Mouse (Mus musculus) intestine, embryonic 14.5 days (tissue): Measurements from ENCODE around the gene Tmem208. TPM values are rescaled to one million over a fixed set of nuclear protein-coding genes. Genes with fewer than 3 reads are reported as not detected.

Experiments used
- ATAC-seq: fragments of 200-750 bp; cut with Nextera tagmentation; replicated peaks from 2 replicates; pipeline ENCODE4 v1.8.0; 2017; ENCODE audit warnings: low read depth, moderate number of reproducible peaks, moderate TSS enrichment, moderate library complexity; ENCODE audit not compliant: low FRiP score, low TSS enrichment
- DNase-seq: peaks from one replicate; pipeline ENCODE4 v3.0.0-alpha.2; 2018; ENCODE audit warnings: low spot score
- H3K27ac ChIP-seq: fragments of 300-500 bp; sonication (generic); 2 replicates; pipeline ENCODE4 v1.5.1; 2014; ENCODE audit warnings: low read depth, mild to moderate bottlenecking, control low read depth
- H3K27me3 ChIP-seq: fragments of 300-500 bp; sonication (generic); replicated peaks from 2 replicates; pipeline ENCODE4 v1.6.1; 2014; ENCODE audit warnings: low read length, control low read depth; ENCODE audit not compliant: control insufficient read depth, insufficient read depth
- H3K36me3 ChIP-seq: fragments of 300-500 bp; sonication (generic); 2 replicates; pipeline ENCODE4 v1.6.1; 2014; ENCODE audit warnings: low read length, control low read depth; ENCODE audit not compliant: control insufficient read depth, insufficient read depth
- H3K4me1 ChIP-seq: fragments of 300-500 bp; sonication (generic); replicated peaks from 2 replicates; pipeline ENCODE4 v1.6.1; 2014; ENCODE audit warnings: low read length, control low read depth, mixed read lengths; ENCODE audit not compliant: control insufficient read depth, insufficient read depth
- H3K4me2 ChIP-seq: fragments of 300-500 bp; sonication (generic); 2 replicates; pipeline ENCODE4 v1.6.1; 2014; ENCODE audit warnings: low read length
- H3K4me3 ChIP-seq: fragments of 300-500 bp; sonication (generic); 2 replicates; pipeline ENCODE4 v1.5.1; 2014; ENCODE audit warnings: low read depth, low read length, control low read depth, mixed read lengths
- H3K9ac ChIP-seq: fragments of 300-500 bp; sonication (generic); 2 replicates; pipeline ENCODE4 v1.6.1; 2014; ENCODE audit warnings: mild to moderate bottlenecking, low read length
- H3K9me3 ChIP-seq: fragments of 300-500 bp; sonication (generic); 2 replicates; pipeline ENCODE4 v1.6.1; 2016; ENCODE audit warnings: low read length, control low read depth; ENCODE audit not compliant: control insufficient read depth
- WGBS: fragments of 180-500 bp; shearing (Covaris S2); extraction: QIAGEN DNeasy Blood & Tissue Kit; methylation state at CpG from one replicate; pipeline ENCODE4 v1.1.7; 2014; 5-methylcytosine and 5-hydroxymethylcytosine counted together
- polyA plus RNA-seq: library from polyadenylated mRNA; unstranded; fragments of >200 nt; fragmentation: Nextera tagmentation; extraction: Ambion mirVana; gene quantifications from 2 replicates; pipeline ENCODE4 v1.2.1, GENCODE M21; 2014

Gene Tmem208
- 136 and 138 TPM in 2 replicates for polyA plus RNA-seq

- Histone ChIP-seq H3K27ac (peak within 1 kb of the TSS; percentile 58), H3K27me3 (no peaks in the 10 kb centered on the region), H3K4me2 (peak within 1 kb of the TSS; percentile 96), H3K9me3 (no peaks in the 10 kb centered on the region), H3K9ac (peak within 1 kb of the TSS; percentile 77), H3K4me1 (peaks cover 16% of the 10 kb centered on the region), H3K36me3 (peaks cover 47% of the 10 kb centered on the region), H3K4me3 (peak within 1 kb of the TSS; percentile 89)
- WGBS = under 1% methylated on average over 36 of the region's 36 CpGs
- peak; percentile 90 for ATAC-seq
- peak; percentile 98 for DNase-seq
Observed at GRCm38 (mm10) chr8:105326141-105326672, at the start of gene Tmem208, which contains the start of gene Lrrc29. Tmem208 (plus strand) TSS chr8:105326354. Lrrc29 (minus strand) TSS chr8:105326278.

- H3K9me3 ChIP-seq = no peaks in the 10 kb centered on the region
- peaks cover 3% of the 10 kb centered on the region; the same call in 1 of the 2 replicates for H3K4me1 ChIP-seq
- H3K27ac ChIP-seq = no peak overlapping the region
- H3K4me3 ChIP-seq = peak overlapping the region; percentile 19
- peak; percentile 34; the same call in 1 of the 2 replicates for ATAC-seq
- DNase-seq = no peak
- H3K36me3 ChIP-seq = peaks cover 15% of the 10 kb centered on the region; the same call in 1 of the 2 replicates
- no peak overlapping the region; the same call in 1 of the 2 replicates for H3K9ac ChIP-seq
- H3K27me3 ChIP-seq = peaks cover 64% of the 10 kb centered on the region
- WGBS = 4% methylated on average over 28 of the region's 28 CpGs
- H3K4me2 ChIP-seq = peak overlapping the region; percentile 36; the same call in 1 of the 2 replicates
Observed at GRCm38 (mm10) chr8:105278911-105279334, 47.2 kb upstream of the Tmem208 start.

- Histone ChIP-seq H3K27ac (no peak overlapping the region), H3K27me3 (peaks cover 47% of the 10 kb centered on the region), H3K4me1 (peaks cover 3% of the 10 kb centered on the region; the same call in 1 of the 2 replicates), H3K4me2 (no peak overlapping the region), H3K9me3 (no peaks in the 10 kb centered on the region), H3K9ac (no peak overlapping the region), H3K4me3 (no peak overlapping the region), H3K36me3 (peaks cover 20% of the 10 kb centered on the region)
- DNase-seq (no peak), ATAC-seq (no peak)
- 81% methylated on average over 3 of the region's 3 CpGs for WGBS
Observed at GRCm38 (mm10) chr8:105280567-105280966, 45.6 kb upstream of the Tmem208 start.

- ATAC-seq (no peak), DNase-seq (no peak)
- Histone ChIP-seq H3K27ac (no peak overlapping the region), H3K27me3 (peaks cover 35% of the 10 kb centered on the region), H3K4me2 (no peak overlapping the region), H3K4me3 (no peak overlapping the region), H3K9ac (no peak overlapping the region), H3K9me3 (no peaks in the 10 kb centered on the region), H3K4me1 (no peaks in the 10 kb centered on the region), H3K36me3 (peaks cover 20% of the 10 kb centered on the region)
- 84% methylated on average over 12 of the region's 12 CpGs for WGBS
Observed at GRCm38 (mm10) chr8:105281821-105282220, 44.3 kb upstream of the Tmem208 start.

- no peak overlapping the region for H3K27ac ChIP-seq
- WGBS = 79% methylated on average over 4 of the region's 4 CpGs
- no peak overlapping the region for H3K4me2 ChIP-seq
- no peaks in the 10 kb centered on the region for H3K4me1 ChIP-seq
- no peak overlapping the region for H3K9ac ChIP-seq
- no peak for ATAC-seq
- H3K4me3 ChIP-seq = no peak overlapping the region
- DNase-seq = no peak
- peaks cover 20% of the 10 kb centered on the region for H3K36me3 ChIP-seq
- H3K27me3 ChIP-seq = peaks cover 30% of the 10 kb centered on the region
- H3K9me3 ChIP-seq = no peaks in the 10 kb centered on the region
Observed at GRCm38 (mm10) chr8:105282239-105282638, 43.9 kb upstream of the Tmem208 start.

- DNase-seq (peak; percentile 77), ATAC-seq (peak; percentile 28)
- Histone ChIP-seq H3K9ac (no peak overlapping the region), H3K36me3 (peaks cover 20% of the 10 kb centered on the region), H3K27ac (no peak overlapping the region), H3K4me3 (no peak overlapping the region), H3K4me2 (no peak overlapping the region), H3K9me3 (no peaks in the 10 kb centered on the region), H3K4me1 (no peaks in the 10 kb centered on the region), H3K27me3 (peaks cover 22% of the 10 kb centered on the region)
- WGBS = 26% methylated on average over 23 of the region's 23 CpGs
Observed at GRCm38 (mm10) chr8:105283074-105283473, 43.1 kb upstream of the Tmem208 start.

- Histone ChIP-seq H3K9me3 (no peaks in the 10 kb centered on the region), H3K4me3 (no peak overlapping the region), H3K27ac (no peak overlapping the region), H3K4me2 (no peak overlapping the region), H3K36me3 (peaks cover 20% of the 10 kb centered on the region), H3K4me1 (peaks cover 9% of the 10 kb centered on the region), H3K27me3 (peaks cover 7% of the 10 kb centered on the region), H3K9ac (no peak overlapping the region)
- 41% methylated on average over 12 of the region's 12 CpGs for WGBS
- DNase-seq (no peak), ATAC-seq (no peak)
Observed at GRCm38 (mm10) chr8:105285514-105285913, 40.6 kb upstream of the Tmem208 start.

- WGBS = 88% methylated on average over 4 of the region's 4 CpGs
- H3K27ac ChIP-seq = no peak overlapping the region
- no peak overlapping the region for H3K4me2 ChIP-seq
- no peaks in the 10 kb centered on the region for H3K9me3 ChIP-seq
- H3K36me3 ChIP-seq = peaks cover 14% of the 10 kb centered on the region
- DNase-seq (no peak), ATAC-seq (no peak)
- H3K9ac ChIP-seq = no peak overlapping the region
- peaks cover 10% of the 10 kb centered on the region for H3K4me1 ChIP-seq
- peaks cover 10% of the 10 kb centered on the region for H3K27me3 ChIP-seq
- H3K4me3 ChIP-seq = no peak overlapping the region
Observed at GRCm38 (mm10) chr8:105286907-105287306, 39.2 kb upstream of the Tmem208 start.

- no peaks in the 10 kb centered on the region for H3K9me3 ChIP-seq
- H3K4me1 ChIP-seq = peaks cover 10% of the 10 kb centered on the region
- H3K36me3 ChIP-seq = peaks cover 5% of the 10 kb centered on the region
- ATAC-seq (no peak), DNase-seq (no peak)
- peaks cover 10% of the 10 kb centered on the region for H3K27me3 ChIP-seq
- peak overlapping the region; percentile 85 for H3K4me2 ChIP-seq
- H3K4me3 ChIP-seq = 0 out of 2 replicates have a peak overlapping the region, but pooled peaks have one; percentile 51
- H3K9ac ChIP-seq = no peak overlapping the region
- no peak overlapping the region for H3K27ac ChIP-seq
- WGBS = 90% methylated on average over 5 of the region's 5 CpGs
Observed at GRCm38 (mm10) chr8:105288231-105288630, 37.9 kb upstream of the Tmem208 start.
